Mouse (Mus musculus) mouse trophoblast stem cell (cell line): ENCODE results near the gene Sinhcaf.
"Not testable (repeated sequence)": the region's sequence is repeated elsewhere in the genome, so short reads cannot be mapped to it uniquely, and the experiment has no call there.

Experiments
- in situ Hi-C, 2 experiments: fragments of 300-500 bp; cut with MseI, MboI; formaldehyde crosslinking; loops; 2 replicates in 1 of 2; 3 replicates in 1 of 2; pipeline ENCODE4 v1.15.1; 2025

Gene Sinhcaf

GRCm38 (mm10) chr6:148946409-148946742, at the start of gene Sinhcaf:
TSS of gene Sinhcaf (minus strand) at chr6:148946467.
- in situ Hi-C loops = no loop called here

- in situ Hi-C loops = no loop called here
Measured at GRCm38 (mm10) chr6:148994327-148994999, 48.2 kb upstream of the Sinhcaf start.

DNA sequence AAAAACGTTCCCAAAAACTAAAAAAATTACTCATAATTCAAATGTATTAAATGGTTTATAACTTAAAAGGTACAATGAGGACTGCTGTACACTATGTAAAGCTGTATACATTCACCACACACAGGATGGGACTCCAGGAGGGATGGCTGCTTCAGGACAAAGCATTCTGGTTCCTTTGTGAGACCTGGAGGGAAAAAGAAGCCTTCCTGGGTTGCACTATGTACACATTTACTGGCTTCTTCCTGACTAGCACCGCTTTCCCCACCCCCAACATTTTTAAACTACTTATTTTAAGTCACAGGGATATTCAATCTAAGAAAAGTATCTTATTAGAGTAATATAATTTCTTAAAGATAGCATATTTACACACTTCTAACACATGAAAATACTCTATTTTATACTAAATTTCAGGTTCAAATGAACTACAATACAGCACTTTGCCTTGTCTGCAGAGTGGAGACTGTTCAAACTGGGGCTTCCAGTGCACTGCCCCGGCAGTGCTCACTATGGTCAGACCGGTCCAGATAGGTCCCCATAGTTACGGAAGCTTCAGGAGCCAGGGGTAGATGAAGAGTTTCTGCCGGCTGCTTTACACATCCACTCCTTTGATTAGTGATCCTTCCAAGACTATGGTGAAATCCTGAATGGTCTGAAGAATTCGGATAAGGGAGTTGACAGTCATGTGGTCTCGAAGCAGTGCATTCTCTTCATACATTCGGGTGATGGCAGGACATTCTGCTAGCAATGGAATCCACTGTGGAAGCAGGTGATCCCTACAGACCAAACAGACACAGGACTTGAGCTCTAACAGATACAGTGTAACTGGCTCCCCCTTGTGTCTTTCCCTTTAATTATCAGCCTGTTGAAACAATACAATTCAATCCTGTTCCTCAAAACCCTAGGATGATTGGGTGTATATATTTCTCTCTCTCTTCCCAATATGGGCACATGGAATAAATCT, 47.1 kb upstream of the Sinhcaf start:
- in situ Hi-C loops = no loop called here

DNA sequence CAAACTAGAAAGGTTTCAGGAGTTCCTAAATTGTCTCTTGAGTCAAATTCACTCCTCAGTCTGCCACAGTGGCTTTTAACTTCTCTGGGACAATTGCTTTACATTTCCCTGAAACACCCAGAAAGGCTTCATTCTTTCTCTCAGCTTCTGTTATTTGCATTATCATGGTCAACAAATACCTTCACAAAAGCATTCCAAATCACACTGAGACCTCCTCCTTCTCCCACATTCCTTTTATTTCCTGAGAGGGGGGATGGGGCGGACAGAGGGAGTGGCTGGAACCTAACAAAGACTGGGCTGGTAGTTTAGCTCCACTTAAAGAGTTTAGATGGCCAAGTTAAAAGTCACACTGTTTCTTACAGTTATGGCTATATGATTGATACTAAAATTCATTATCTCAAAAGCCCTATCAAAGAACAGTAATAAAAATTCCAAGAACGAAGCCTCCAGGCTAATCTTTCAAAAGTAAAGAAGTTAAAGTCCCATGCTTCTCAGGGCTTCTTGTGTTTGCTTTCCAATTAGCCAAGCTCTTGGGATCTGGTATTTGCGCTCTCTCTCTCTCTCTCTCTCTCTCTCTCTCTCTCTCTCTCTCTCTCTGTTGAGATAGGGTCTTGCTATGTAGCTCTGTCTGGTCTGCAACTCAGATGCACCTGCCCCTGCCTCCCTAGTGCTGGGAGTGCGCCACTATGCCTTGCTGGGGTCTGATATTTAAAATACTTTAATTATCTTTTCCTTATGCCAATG, 46.3 kb upstream of the Sinhcaf start:
- in situ Hi-C loops = no loop called here

- in situ Hi-C loops = no loop called here
Measured at GRCm38 (mm10) chr6:148991660-148992372, 45.5 kb upstream of the Sinhcaf start.

DNA sequence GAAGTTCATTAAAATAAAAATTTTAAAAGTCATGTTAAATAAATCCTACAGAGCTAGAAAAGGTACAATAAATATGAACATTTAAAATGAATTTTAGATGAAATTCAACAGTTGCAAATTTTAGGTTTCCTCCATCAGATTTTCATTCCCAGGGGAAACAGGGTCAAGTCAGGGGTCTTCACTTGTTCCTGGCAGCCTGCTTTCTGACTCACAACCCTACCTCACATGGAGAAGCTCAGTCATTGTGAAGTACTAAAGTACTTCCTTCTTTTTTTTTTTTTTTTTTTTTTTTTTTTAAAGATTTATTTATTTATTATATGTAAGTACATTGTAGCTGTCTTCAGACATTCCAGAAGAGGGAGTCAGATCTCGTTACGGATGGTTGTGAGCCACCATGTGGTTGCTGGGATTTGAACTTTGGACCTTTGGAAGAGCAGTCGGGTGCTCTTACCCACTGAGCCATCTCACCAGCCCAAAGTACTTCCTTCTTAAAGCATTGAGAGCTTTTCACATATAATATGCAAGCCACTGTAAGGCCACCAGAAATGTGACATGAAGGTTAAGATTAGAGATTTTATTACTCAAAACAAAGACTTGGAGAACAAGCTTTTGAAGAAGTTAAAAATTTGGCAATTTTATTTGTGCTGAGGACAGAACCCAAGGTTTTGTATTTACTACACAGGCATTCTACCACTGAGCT, 43.7 kb upstream of the Sinhcaf start:
- in situ Hi-C loops = not testable (repeated sequence)

GRCm38 (mm10) chr6:148986003-148986402, 39.7 kb upstream of the Sinhcaf start:
- in situ Hi-C loops = no loop called here

DNA sequence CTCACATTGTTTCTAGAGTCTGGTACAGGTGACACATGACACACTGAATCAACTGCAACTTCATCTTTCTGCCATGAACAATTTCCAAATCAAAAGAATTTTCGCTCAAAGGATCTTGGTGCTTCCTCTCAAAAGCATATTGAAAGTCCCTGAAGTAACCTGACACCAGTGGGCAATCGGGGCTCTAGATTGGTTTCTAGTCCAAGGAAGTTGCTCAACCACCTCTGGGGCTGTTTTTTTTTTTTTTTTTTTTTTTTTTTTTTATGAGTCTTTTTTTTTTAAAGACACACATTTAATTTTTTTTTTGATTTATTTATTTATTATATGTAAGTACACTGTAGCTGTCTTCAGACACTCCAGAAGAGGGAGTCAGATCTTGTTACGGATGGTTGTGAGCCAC, 34.2 kb upstream of the Sinhcaf start:
- in situ Hi-C loops = no loop called here

GRCm38 (mm10) chr6:148975096-148975495, 28.8 kb upstream of the Sinhcaf start:
- in situ Hi-C loops = no loop called here

GRCm38 (mm10) chr6:148972891-148973290, 26.6 kb upstream of the Sinhcaf start:
- in situ Hi-C loops = no loop called here

GRCm38 (mm10) chr6:148972059-148972848, 26.0 kb upstream of the Sinhcaf start:
- in situ Hi-C loops = no loop called here

GRCm38 (mm10) chr6:148971385-148971940, 25.2 kb upstream of the Sinhcaf start:
- in situ Hi-C loops = no loop called here

DNA sequence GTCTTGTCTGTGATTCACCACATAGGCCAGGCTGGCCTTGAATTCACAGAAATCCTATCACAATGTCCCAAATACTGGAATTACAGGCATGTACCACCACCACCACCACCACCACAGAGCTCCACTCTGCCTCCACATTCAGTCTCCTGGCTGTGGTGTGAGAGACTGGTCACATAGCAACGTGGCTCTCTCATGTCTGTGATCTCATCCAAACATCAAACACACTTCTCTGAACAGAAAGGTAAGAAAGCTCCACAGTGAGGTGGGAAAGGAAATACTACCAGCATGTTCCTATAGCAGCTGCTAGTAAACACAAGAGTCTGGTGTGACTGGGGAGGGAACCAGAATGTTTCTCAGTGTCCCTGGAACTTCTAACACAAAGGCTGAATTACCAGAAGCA, 15.0 kb upstream of the Sinhcaf start:
- in situ Hi-C loops = no loop called here

DNA sequence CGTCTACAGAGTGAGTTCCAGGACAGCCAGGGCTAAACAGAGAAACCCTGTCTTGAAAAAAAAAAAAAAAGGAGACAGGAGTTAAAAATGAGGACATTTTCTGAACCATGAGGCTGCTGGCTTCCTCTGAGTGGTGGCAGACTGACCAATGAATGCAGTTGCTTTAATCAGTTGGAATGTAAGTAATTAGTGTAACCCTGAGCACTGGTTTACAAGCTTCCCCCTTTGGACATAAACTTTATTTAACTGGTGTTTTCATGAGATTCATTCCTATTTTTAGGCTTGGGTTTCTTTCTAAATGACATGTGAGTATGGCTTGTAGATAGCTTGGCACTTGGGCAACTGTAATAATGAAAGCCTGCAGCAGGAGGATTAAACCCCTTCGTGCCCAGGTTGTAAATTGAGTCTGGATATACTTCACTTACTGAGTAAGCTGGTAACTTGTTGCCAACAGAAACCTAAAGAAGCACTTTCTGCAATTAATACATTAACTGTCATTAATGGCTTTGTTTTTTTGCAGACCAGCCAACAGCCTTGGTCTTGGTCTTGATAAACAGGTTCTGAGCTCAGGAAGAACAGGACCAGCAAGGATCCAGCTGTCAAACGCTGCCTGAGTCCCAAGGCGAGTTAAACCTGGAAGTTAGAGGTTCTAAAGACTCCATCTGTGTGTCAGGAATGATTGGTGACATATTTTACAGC, 13.4 kb upstream of the Sinhcaf start:
- in situ Hi-C loops = no loop called here

- in situ Hi-C loops = no loop called here
Measured at GRCm38 (mm10) chr6:148958712-148959111, 12.4 kb upstream of the Sinhcaf start.

DNA sequence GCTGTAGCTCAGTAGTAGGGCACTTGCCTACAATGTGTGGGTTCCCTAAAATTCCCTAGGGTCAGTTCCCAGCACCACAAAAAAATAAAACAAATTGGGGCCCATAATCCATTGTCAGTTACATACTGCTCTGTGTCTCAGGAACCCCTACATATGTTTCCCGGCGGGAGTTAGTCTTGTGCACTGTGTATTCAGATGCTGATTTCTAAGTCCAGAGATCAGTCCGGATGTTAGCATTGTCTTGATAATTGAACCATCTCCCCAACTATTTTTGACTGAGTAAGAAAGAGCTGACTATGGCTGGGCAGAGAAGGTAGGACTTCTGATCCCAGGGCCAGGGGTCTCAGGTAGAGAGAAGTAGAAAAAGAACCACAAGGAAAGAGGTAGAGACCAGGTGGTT, 10.8 kb upstream of the Sinhcaf start:
- in situ Hi-C loops = no loop called here

- in situ Hi-C loops = no loop called here
Measured at GRCm38 (mm10) chr6:148955641-148956420, 9.6 kb upstream of the Sinhcaf start.

- in situ Hi-C loops = no loop called here
Measured at GRCm38 (mm10) chr6:148946881-148947405, 676 bp upstream of the Sinhcaf start.
